Mouse (Mus musculus) intestine, postnatal 0 days (tissue): Measurements from ENCODE around the gene Map3k11. TPM values are rescaled to one million over a fixed set of nuclear protein-coding genes. Genes with fewer than 3 reads are reported as not detected.

Experiments
- ATAC-seq: fragments of 200-750 bp; cut with Nextera tagmentation; 2 replicates; pipeline ENCODE4 v1.8.0; 2017; ENCODE audit warnings: mild to moderate bottlenecking, moderate TSS enrichment, moderate library complexity
- H3K27ac ChIP-seq: fragments of 300-500 bp; sonication (generic); 2 replicates; pipeline ENCODE4 v1.5.1; 2014; ENCODE audit warnings: mild to moderate bottlenecking, low read depth, low read length, moderate library complexity
- H3K27me3 ChIP-seq: fragments of 300-500 bp; sonication (generic); replicated peaks from 2 replicates; pipeline ENCODE4 v1.6.1; 2014; ENCODE audit warnings: low read length, mixed read lengths; ENCODE audit not compliant: control insufficient read depth, insufficient read depth
- H3K36me3 ChIP-seq: fragments of 300-500 bp; sonication (generic); 2 replicates; pipeline ENCODE4 v1.6.1; 2014; ENCODE audit warnings: mild to moderate bottlenecking, moderate library complexity; ENCODE audit not compliant: control insufficient read depth, insufficient read depth
- H3K4me1 ChIP-seq: fragments of 300-500 bp; sonication (generic); replicated peaks from 2 replicates; pipeline ENCODE4 v1.6.1; 2014; ENCODE audit warnings: antibody characterized with exemption, low read length, mixed read lengths; ENCODE audit not compliant: control insufficient read depth, insufficient read depth
- H3K4me2 ChIP-seq: fragments of 300-500 bp; sonication (generic); replicated peaks from 2 replicates; pipeline ENCODE4 v1.6.1; 2014; ENCODE audit warnings: low read depth, mild to moderate bottlenecking, moderate library complexity
- H3K4me3 ChIP-seq: fragments of 300-500 bp; sonication (generic); 2 replicates; pipeline ENCODE4 v1.5.1; 2014; ENCODE audit warnings: low read depth, low read length
- H3K9ac ChIP-seq: fragments of 300-500 bp; sonication (generic); 2 replicates; pipeline ENCODE4 v1.6.1; 2014; ENCODE audit warnings: mild to moderate bottlenecking, low read depth, low read length
- H3K9me3 ChIP-seq: fragments of 300-500 bp; sonication (generic); 2 replicates; pipeline ENCODE4 v1.6.1; 2016; ENCODE audit warnings: mixed run types; ENCODE audit not compliant: control insufficient read depth
- CTCF ChIP-seq: sonication (generic); IDR thresholded peaks from 2 replicates; pipeline ENCODE4 v1.5.1; 2016; ENCODE audit warnings: low read depth, mild to moderate bottlenecking, control low read depth, antibody characterized with exemption, moderate library complexity
- WGBS: fragments of 180-500 bp; shearing (Covaris S2); extraction: QIAGEN DNeasy Blood & Tissue Kit; methylation state at CpG from one replicate; pipeline ENCODE4 v1.1.7; 2014; 5-methylcytosine and 5-hydroxymethylcytosine counted together
- microRNA-seq: library from miRNA; unstranded; fragments of <30 nt; microRNA quantifications from one replicate; pipeline ENCODE4, GENCODE M21; 2016
- polyA plus RNA-seq: library from polyadenylated mRNA; unstranded; fragments of >200 nt; fragmentation: Nextera tagmentation; extraction: Ambion mirVana; gene quantifications from 2 replicates; pipeline ENCODE4 v1.2.1, GENCODE M21; 2015

Map3k11 gene
- polyA plus RNA-seq, 1 experiment from 2014 or later = 29.4 TPM

- no peak overlapping the region for H3K27ac ChIP-seq
- WGBS = 24% methylated on average over 20 of the region's 20 CpGs
- peaks cover 14% of the 10 kb centered on the region; the same call in 1 of the 2 replicates for H3K27me3 ChIP-seq
- no peak for TF ChIP-seq CTCF
- H3K9ac ChIP-seq = no peak overlapping the region
- peaks cover 11% of the 10 kb centered on the region; the same call in 1 of the 2 replicates for H3K36me3 ChIP-seq
- H3K9me3 ChIP-seq = no peaks in the 10 kb centered on the region
- no peak for ATAC-seq
- no peak overlapping the region for H3K4me2 ChIP-seq
- H3K4me3 ChIP-seq = no peak overlapping the region
- H3K4me1 ChIP-seq = no peaks in the 10 kb centered on the region
Observed at GRCm38 (mm10) chr19:5751742-5752141, 63.2 kb downstream of the Map3k11 start.

Small RNAs within 50 kb of the gene (microRNA-seq; reads per million reads assigned to microRNA genes)
- gene Mir6987 = not detected

Other genes with a start within 250 kb of the Map3k11 start
- not detected in 2 replicates for gene Fosl1, start 241.2 kb upstream of the Map3k11 start, polyA plus RNA-seq
- 7.3 and 7.5 TPM in 2 replicates for gene Ccdc85b, start 230.8 kb upstream of the Map3k11 start, polyA plus RNA-seq
- 116 and 130 TPM in 2 replicates for gene Fibp, start 228.1 kb upstream of the Map3k11 start, polyA plus RNA-seq
- gene Ctsw, start 220.2 kb upstream of the Map3k11 start, polyA plus RNA-seq = 0.85 and 0.92 TPM in 2 replicates
- 39.4 and 40.7 TPM in 2 replicates for gene Efemp2, start 214.8 kb upstream of the Map3k11 start, polyA plus RNA-seq
- 12.4 and 14.4 TPM in 2 replicates for gene Mus81, start 200.3 kb upstream of the Map3k11 start, polyA plus RNA-seq
- 1,685 and 1,786 TPM in 2 replicates for gene Cfl1, start 198.3 kb upstream of the Map3k11 start, polyA plus RNA-seq
- gene 1700020D05Rik, start 185.0 kb upstream of the Map3k11 start, polyA plus RNA-seq = not detected in 2 replicates
- gene Snx32, start 178.2 kb upstream of the Map3k11 start, polyA plus RNA-seq = 3.8 and 4.5 TPM in 2 replicates
- gene Ovol1, start 128.1 kb upstream of the Map3k11 start, polyA plus RNA-seq = 19.2 and 24.1 TPM in 2 replicates
- 13.0 and 15.9 TPM in 2 replicates for gene Ap5b1, start 120.7 kb upstream of the Map3k11 start, polyA plus RNA-seq
- gene Rnaseh2c, start 86.9 kb upstream of the Map3k11 start, polyA plus RNA-seq = 73.8 and 81.0 TPM in 2 replicates
- gene Kat5, start 78.5 kb upstream of the Map3k11 start, polyA plus RNA-seq = 37.4 and 38.6 TPM in 2 replicates
- gene Rela, start 51.3 kb upstream of the Map3k11 start, polyA plus RNA-seq = 28.4 and 31.9 TPM in 2 replicates
- 8.2 and 9.8 TPM in 2 replicates for gene Sipa1, start 25.0 kb upstream of the Map3k11 start, polyA plus RNA-seq
- gene Pcnx3, start 166 bp downstream of the Map3k11 start, polyA plus RNA-seq = 9.3 and 12.7 TPM in 2 replicates
- gene Kcnk7, start 15.6 kb downstream of the Map3k11 start, polyA plus RNA-seq = 0.12 and 0.21 TPM in 2 replicates
- 49.8 and 51.0 TPM in 2 replicates for gene Ehbp1l1, start 37.6 kb downstream of the Map3k11 start, polyA plus RNA-seq
- 48.5 and 48.9 TPM in 2 replicates for gene Fam89b, start 40.9 kb downstream of the Map3k11 start, polyA plus RNA-seq
- gene Ltbp3, start 52.2 kb downstream of the Map3k11 start, polyA plus RNA-seq = 11.9 and 15.6 TPM in 2 replicates
- 43.8 and 48.8 TPM in 2 replicates for gene Scyl1, start 82.7 kb downstream of the Map3k11 start, polyA plus RNA-seq
- gene Frmd8, start 186.5 kb downstream of the Map3k11 start, polyA plus RNA-seq = 21.7 and 24.0 TPM in 2 replicates
- gene Slc25a45, start 189.1 kb downstream of the Map3k11 start, polyA plus RNA-seq = 3.8 and 4.0 TPM in 2 replicates
- gene Tigd3, start 205.4 kb downstream of the Map3k11 start, polyA plus RNA-seq = 1.0 and 1.2 TPM in 2 replicates
- gene Dpf2, start 224.3 kb downstream of the Map3k11 start, polyA plus RNA-seq = 49.9 and 51.9 TPM in 2 replicates
- gene Cdc42ep2, start 236.1 kb downstream of the Map3k11 start, polyA plus RNA-seq = 6.5 and 6.6 TPM in 2 replicates